Mouse (Mus musculus) macrophage (primary cell): ENCODE measurements at regions not wholly inside any gene's neighbourhood (a gene's known extent, or its start where the extent isn't known, plus 50 kb on each side); places are given as distances from the start of the nearest gene placed in this dataset.

ENCODE experiments used
- H3K27ac ChIP-seq: fragments of 350-480 bp; formaldehyde crosslinking; 2 replicates; pipeline ENCODE4 v1.9.0; 2021
- H3K36me3 ChIP-seq: fragments of 350-480 bp; formaldehyde crosslinking; 2 replicates; pipeline ENCODE4 v1.9.0; 2021; ENCODE audit errors: inconsistent target
- H3K4me3 ChIP-seq: fragments of 350-480 bp; formaldehyde crosslinking; 2 replicates; pipeline ENCODE4 v1.9.0; 2021; ENCODE audit errors: inconsistent target
- H3K79me2 ChIP-seq: fragments of 350-480 bp; formaldehyde crosslinking; 2 replicates; pipeline ENCODE4 v1.9.0; 2021; ENCODE audit errors: inconsistent target
- WGBS: methylation state at CpG from one replicate; pipeline ENCODE4 v1.1.7; 2026; ENCODE audit warnings: inconsistent platforms; ENCODE audit not compliant: missing documents; 5-methylcytosine and 5-hydroxymethylcytosine counted together

- 43% methylated on average over 3 of the region's 4 CpGs for WGBS
- Histone ChIP-seq H3K27ac (no peak overlapping the region), H3K4me3 (no peak overlapping the region), H3K36me3 (no peaks in the 10 kb centered on the region), H3K79me2 (no peaks in the 10 kb centered on the region)
Observed at GRCm38 (mm10) chr17:83987683-83988082, 139.9 kb upstream of the Haao start.

- no peak overlapping the region for H3K4me3 ChIP-seq
- WGBS, result 38% methylated on average over 15 of the region's 15 CpGs
- no peaks in the 10 kb centered on the region for H3K36me3 ChIP-seq
- no peak overlapping the region for H3K27ac ChIP-seq
- no peaks in the 10 kb centered on the region for H3K79me2 ChIP-seq
Observed at GRCm38 (mm10) chr17:83985916-83986578, 138.3 kb upstream of the Haao start.

DNA sequence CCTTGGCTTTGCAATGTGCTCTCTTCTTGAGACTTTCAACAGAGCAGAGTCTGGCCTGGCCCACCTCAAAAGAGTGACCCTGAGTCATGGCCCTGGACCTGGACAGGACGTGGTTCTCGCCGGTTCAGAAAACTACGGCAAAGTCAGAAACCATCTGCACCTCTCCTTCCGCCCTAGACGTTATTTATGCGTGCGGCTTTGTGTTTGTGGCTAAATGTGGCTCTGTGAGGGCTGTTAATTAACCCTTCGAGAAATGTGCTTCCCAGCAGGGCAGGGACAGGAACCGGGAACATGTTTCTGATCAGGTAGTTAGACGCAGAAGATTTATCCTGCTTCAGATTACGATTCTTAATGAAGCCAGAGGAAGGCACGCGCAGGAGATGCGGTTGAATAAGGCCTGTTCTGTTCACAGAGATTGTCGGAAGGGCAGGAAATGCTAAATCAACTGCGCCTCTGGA, 137.6 kb upstream of the Haao start:
- WGBS, result 43% methylated on average over 17 of the region's 17 CpGs
- Histone ChIP-seq H3K27ac (no peak overlapping the region), H3K4me3 (no peak overlapping the region)

DNA sequence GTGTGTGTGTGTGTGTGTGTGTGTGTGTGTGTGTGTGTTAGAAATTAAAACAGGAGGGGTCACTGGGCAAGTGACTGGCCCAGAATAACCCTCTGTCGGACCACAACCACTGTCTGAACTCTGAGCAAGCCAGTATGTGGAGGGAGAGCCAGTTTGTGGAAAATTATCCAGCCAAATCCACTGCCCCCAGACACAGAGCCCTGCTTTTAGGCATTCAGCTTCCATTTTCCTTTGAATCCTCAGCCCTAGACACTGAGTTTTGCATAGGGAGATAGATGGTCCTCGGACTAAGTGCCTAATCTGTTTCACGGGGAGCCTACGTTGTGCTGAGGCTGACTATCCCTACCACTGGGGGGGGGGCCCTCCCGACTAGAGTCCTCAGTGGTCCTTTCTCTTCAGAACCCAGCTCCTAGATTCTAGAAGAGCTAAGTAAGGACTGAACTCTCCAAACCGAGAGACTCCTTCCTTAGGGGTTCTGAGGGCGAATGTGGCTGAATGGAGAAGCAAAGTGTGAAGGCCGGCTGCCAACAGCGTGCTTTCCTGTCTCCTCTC, 136.2 kb upstream of the Haao start:
- Histone ChIP-seq H3K4me3 (no peak overlapping the region), H3K36me3 (no peaks in the 10 kb centered on the region), H3K79me2 (no peaks in the 10 kb centered on the region), H3K27ac (no peak overlapping the region)
- WGBS, result 95% methylated on average over 9 of the region's 9 CpGs

More for the DNA sequence above, 137.6 kb upstream of the Haao start:
- Histone ChIP-seq H3K36me3 (no peaks in the 10 kb centered on the region), H3K79me2 (no peaks in the 10 kb centered on the region)

DNA sequence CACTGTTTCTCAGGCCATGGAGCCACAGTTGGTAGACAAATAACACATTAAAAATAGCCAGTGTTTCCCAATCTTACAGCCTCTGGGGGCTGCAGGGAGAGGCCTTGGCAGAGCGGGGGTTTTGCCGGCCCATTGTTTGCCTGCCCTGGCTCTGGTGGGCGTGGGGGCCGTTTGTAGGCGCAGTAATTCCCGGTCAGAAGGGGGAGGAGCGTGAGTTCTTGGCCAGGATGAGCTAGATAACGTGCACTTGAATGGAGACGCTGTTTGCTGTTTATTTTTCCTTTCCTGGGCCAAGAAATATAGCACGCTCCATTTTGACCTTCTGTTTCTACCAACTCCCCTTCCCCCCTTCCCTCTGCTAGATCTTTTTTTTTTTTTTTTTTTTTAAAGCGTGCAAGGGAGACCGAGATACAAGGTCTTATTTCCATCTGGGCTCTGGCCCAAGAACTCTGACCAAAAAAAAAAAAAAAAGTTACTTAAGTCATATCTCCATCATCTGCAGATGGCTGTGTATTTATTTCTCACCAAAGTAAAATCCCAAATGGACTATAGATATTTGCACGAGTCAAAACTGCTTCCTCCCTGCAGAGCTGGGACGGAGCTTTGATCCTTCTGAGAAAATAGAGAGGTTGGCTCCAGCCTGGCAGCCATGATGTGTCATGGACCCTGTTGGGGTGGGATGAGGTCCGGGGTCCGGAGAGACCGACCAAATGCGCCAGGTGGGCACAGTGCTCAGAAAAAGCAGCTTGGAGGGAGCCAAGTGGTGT, 135.5 kb upstream of the Haao start:
- H3K27ac ChIP-seq, result no peak overlapping the region
- H3K4me3 ChIP-seq, result no peak overlapping the region
- no peaks in the 10 kb centered on the region for H3K79me2 ChIP-seq
- 31% methylated on average over 18 of the region's 18 CpGs for WGBS
- H3K36me3 ChIP-seq, result no peaks in the 10 kb centered on the region

DNA sequence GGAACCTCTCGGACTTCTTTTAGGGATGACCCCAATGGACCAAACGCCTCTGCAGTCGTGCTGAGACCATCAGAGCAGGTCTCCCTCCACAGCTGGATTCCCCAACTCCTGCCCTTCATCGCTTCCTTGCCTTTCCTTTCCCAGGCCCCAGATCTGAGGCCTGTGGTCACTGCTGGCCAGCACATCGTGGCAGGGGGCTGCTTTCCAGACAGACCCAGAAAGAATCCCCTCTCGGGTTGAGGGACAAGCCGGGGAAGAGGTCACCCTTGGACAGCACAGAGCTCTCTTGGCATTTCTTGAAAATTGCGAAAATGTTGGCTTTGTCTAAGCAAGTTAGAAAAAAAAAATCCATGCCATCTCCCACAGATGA, 134.9 kb upstream of the Haao start:
- WGBS, result 71% methylated on average over 8 of the region's 8 CpGs
- Histone ChIP-seq H3K36me3 (no peaks in the 10 kb centered on the region), H3K79me2 (no peaks in the 10 kb centered on the region), H3K27ac (no peak overlapping the region), H3K4me3 (no peak overlapping the region)

DNA sequence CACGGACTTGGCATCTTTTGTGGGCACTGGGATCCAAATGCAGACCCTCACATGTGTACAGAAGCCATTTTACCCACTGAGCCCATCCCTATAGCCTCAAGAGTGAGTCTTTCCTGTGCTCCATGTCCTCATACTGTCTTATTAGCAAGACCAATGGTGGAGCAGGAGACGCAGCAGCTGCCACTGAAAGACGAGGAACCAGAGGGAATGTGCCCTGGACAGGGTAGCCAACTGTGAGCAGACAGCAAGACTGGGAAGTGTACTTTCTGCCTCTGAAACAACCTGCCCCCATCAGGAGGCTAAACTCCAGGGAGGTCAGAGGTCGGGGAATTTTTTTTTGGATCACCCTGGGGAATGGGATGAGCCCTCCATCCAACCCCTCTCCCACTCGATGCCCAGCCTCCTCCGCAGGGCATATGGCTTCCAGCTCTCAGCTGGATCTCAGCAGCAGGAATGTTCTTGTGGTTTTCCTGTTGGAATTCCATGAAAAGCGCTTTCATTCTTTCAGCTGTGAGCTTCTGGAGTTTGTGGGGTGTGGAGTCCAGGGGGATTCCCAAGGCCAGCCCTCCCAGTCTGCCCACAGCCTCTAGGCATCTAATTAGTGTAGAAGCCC, 131.2 kb upstream of the Haao start:
- H3K4me3 ChIP-seq, result no peak overlapping the region
- H3K27ac ChIP-seq, result no peak overlapping the region
- no peaks in the 10 kb centered on the region for H3K79me2 ChIP-seq
- 86% methylated on average over 7 of the region's 7 CpGs for WGBS
- H3K36me3 ChIP-seq, result no peaks in the 10 kb centered on the region

- H3K79me2 ChIP-seq, result no peaks in the 10 kb centered on the region
- H3K4me3 ChIP-seq, result no peak overlapping the region
- H3K36me3 ChIP-seq, result no peaks in the 10 kb centered on the region
- WGBS, result 41% methylated on average over 11 of the region's 11 CpGs
- H3K27ac ChIP-seq, result no peak overlapping the region
Observed at GRCm38 (mm10) chr17:83977725-83978124, 130.0 kb upstream of the Haao start.

- 24% methylated on average over 7 of the region's 7 CpGs for WGBS
- no peaks in the 10 kb centered on the region for H3K36me3 ChIP-seq
- no peak overlapping the region for H3K27ac ChIP-seq
- no peaks in the 10 kb centered on the region for H3K79me2 ChIP-seq
- no peak overlapping the region for H3K4me3 ChIP-seq
Observed at GRCm38 (mm10) chr17:83975813-83976212, 128.1 kb upstream of the Haao start.

DNA sequence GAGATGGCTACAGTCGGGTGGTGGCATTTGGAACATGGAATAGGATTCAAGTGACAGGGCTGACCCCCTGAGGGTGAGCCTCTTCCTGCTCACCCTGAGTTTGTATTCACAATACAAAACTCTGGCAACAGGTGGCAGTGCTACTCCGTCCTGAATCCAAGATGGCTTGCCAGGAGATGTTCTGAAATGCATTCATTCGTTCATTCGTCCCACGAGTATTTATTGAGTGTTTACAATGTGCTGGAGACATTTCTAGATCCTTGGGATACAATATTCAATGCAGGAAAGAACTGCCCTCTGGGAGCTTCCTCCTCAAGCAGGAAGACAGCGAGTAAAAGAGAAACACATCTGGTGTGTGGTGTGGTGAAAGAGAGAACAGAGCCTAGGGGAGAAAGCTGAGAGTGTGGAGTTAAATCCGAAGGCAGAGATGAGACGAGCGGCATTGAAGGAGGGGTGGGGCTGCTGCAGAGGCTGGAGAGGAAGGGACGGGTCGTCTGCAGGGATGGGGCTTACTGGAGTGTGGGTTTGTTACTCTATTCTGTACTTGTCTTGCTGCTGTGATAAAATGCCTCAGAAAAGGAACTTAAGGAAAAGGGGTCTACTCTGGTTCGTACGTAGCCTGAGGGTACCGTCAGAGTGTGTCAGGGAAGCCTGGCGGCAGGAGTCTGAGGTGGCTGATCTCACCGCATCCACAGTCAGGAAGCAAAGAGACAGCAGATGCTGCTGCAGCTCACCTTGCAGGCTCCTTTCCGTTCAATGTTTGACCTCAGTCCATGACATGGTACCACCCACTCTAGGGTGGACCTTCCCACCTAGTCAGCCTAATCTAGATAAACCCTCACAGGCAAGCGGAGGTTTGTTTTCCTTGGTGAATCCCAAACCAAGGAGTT, 125.9 kb upstream of the Haao start:
- Histone ChIP-seq H3K36me3 (no peaks in the 10 kb centered on the region), H3K27ac (no peak overlapping the region), H3K79me2 (no peaks in the 10 kb centered on the region), H3K4me3 (no peak overlapping the region)
- 13% methylated on average over 18 of the region's 18 CpGs for WGBS

- H3K4me3 ChIP-seq, result no peak overlapping the region
- no peaks in the 10 kb centered on the region for H3K79me2 ChIP-seq
- WGBS, result 79% methylated on average over 5 of the region's 5 CpGs
- no peak overlapping the region for H3K27ac ChIP-seq
- H3K36me3 ChIP-seq, result no peaks in the 10 kb centered on the region
Observed at GRCm38 (mm10) chr17:83972874-83973273, 125.1 kb upstream of the Haao start.

DNA sequence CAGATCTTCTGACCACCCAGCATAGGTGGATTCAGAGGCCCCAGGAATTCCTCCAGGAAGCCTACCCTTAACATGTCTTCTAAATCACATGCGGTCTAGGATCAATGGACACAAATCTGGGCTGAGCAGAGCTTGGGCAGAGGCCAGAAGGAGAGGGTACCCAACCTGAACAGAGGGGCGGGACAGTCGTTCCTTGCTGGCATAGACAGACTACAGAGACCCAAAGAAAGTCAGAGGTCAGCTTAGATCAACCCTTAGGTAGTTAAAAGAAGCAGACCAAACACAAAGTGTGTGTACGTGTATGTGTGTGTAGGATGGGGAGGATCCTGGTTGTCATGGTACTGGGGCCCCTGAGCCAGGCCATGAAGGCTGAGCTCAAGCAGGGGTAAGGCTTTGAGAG, 124.7 kb upstream of the Haao start:
- H3K79me2 ChIP-seq, result no peaks in the 10 kb centered on the region
- WGBS, result 93% methylated on average over 4 of the region's 4 CpGs

DNA sequence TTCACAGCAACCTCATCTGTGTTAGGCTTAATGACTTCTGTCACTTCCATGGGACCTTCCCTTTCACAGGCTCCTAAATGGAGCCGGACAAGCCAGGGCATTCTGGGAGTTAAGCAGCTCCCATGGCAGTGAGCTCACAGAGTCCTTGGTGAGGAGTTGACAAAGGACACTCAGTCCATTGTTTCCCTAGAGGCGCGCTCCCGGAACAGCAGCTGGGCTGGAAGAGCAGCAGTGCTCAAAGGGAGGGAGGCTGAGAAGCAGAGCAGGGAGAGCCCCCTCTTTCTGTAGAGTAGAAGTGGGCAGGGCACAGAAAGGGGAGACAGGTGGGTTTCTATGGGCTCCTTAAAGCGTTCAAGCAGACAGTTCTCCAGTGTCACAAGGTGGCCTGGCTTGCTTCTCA, 124.3 kb upstream of the Haao start:
- Histone ChIP-seq H3K4me3 (no peak overlapping the region), H3K27ac (no peak overlapping the region), H3K79me2 (no peaks in the 10 kb centered on the region), H3K36me3 (no peaks in the 10 kb centered on the region)
- 95% methylated on average over 5 of the region's 5 CpGs for WGBS

More for the DNA sequence above, 124.7 kb upstream of the Haao start:
- no peaks in the 10 kb centered on the region for H3K36me3 ChIP-seq
- H3K4me3 ChIP-seq, result no peak overlapping the region
- H3K27ac ChIP-seq, result no peak overlapping the region

DNA sequence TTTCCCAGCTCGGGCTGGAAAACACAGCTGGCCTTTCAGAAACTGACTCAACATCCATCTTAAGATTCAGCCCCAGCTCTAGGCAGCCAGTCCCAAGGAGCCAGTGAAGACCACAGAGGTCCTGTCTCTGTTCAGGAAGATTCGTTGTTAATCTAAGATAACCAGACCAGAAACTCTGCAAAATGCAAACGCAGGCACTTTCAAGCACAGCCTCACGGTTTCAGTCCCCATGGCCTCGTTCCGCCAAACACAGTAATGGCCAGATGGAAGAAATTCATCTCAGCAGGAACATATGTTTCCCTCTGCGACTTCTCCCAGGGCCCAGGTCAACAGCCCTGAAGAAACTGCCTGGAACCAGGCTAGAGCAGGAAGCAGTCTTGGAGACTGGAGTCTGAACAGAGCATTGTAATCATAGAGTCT, 121.7 kb upstream of the Haao start:
- Histone ChIP-seq H3K36me3 (no peaks in the 10 kb centered on the region), H3K79me2 (no peaks in the 10 kb centered on the region), H3K4me3 (no peak overlapping the region), H3K27ac (no peak overlapping the region)
- WGBS, result 84% methylated on average over 7 of the region's 7 CpGs
